Mouse (Mus musculus) heart, postnatal 0 days (tissue): Measurements from ENCODE around the gene Psmd9. TPM values are rescaled to one million over a fixed set of nuclear protein-coding genes. Genes with fewer than 3 reads are reported as not detected.

Experiments used
- ATAC-seq: fragments of 200-750 bp; cut with Nextera tagmentation; 2 replicates; pipeline ENCODE4 v1.8.0; 2017; ENCODE audit warnings: low read depth, moderate number of reproducible peaks, moderate library complexity; ENCODE audit not compliant: insufficient read depth
- DNase-seq: peaks from one replicate; pipeline ENCODE4 v3.0.0-alpha.2; 2016; ENCODE audit warnings: low spot score
- H3K27ac ChIP-seq: fragments of 300-500 bp; sonication (generic); 2 replicates; pipeline ENCODE4 v1.5.1; 2014; ENCODE audit warnings: low read depth, mild to moderate bottlenecking
- H3K27me3 ChIP-seq: fragments of 300-500 bp; sonication (generic); 2 replicates; pipeline ENCODE4 v1.6.1; 2014; ENCODE audit warnings: low read length, mixed read lengths; ENCODE audit not compliant: control insufficient read depth, insufficient read depth
- H3K36me3 ChIP-seq: fragments of 300-500 bp; sonication (generic); replicated peaks from 2 replicates; pipeline ENCODE4 v1.6.1; 2014; ENCODE audit warnings: low read length, mixed read lengths; ENCODE audit not compliant: control insufficient read depth, insufficient read depth
- H3K4me1 ChIP-seq: fragments of 300-500 bp; sonication (generic); 2 replicates; pipeline ENCODE4 v1.6.1; 2014; ENCODE audit warnings: antibody characterized with exemption; ENCODE audit not compliant: control insufficient read depth, insufficient read depth
- H3K4me2 ChIP-seq: fragments of 300-500 bp; sonication (generic); 2 replicates; pipeline ENCODE4 v1.6.1; 2014; ENCODE audit warnings: low read depth, mild to moderate bottlenecking, low read length, moderate library complexity
- H3K4me3 ChIP-seq: fragments of 300-500 bp; sonication (generic); 2 replicates; pipeline ENCODE4 v1.5.1; 2014; ENCODE audit warnings: low read depth, low read length
- H3K9ac ChIP-seq: fragments of 300-500 bp; sonication (generic); replicated peaks from 2 replicates; pipeline ENCODE4 v1.6.1; 2014; ENCODE audit warnings: low read depth, low read length, mixed read lengths
- H3K9me3 ChIP-seq: fragments of 300-500 bp; sonication (generic); replicated peaks from 2 replicates; pipeline ENCODE4 v1.6.1; 2016; ENCODE audit warnings: low read length; ENCODE audit not compliant: control insufficient read depth
- CTCF ChIP-seq: IDR thresholded peaks from 2 replicates; pipeline ENCODE4 v1.5.1; 2016; ENCODE audit warnings: antibody characterized with exemption, control low read depth, low read depth
- EP300 ChIP-seq: IDR thresholded peaks from 2 replicates; pipeline ENCODE4 v1.6.1; 2016; ENCODE audit warnings: antibody characterized with exemption, low read depth
- WGBS: fragments of 180-500 bp; shearing (Covaris S2); extraction: QIAGEN DNeasy Blood & Tissue Kit; methylation state at CpG from one replicate; pipeline ENCODE4 v1.1.7; 2014; 5-methylcytosine and 5-hydroxymethylcytosine counted together
- polyA plus RNA-seq: library from polyadenylated mRNA; unstranded; fragments of >200 nt; fragmentation: Nextera tagmentation; extraction: Ambion mirVana; gene quantifications from 2 replicates; pipeline ENCODE4 v1.2.1, GENCODE M21; 2015
- total RNA-seq: library from RNA; depleted of rRNA; stranded (reverse); fragments of >200 nt; gene quantifications from 2 replicates; pipeline ENCODE4 v1.2.3, GENCODE M21; 2014; ENCODE audit warnings: low replicate concordance

Psmd9 gene
- total and polyA plus RNA-seq, 2 experiments from 2014 or later: 11.2 to 54.9 TPM

GRCm38 (mm10) chr5:123138230-123138911, 30.8 kb upstream of the Psmd9 start:
- H3K27me3 ChIP-seq: no peaks in the 10 kb centered on the region
- H3K9ac ChIP-seq: peak overlapping the region; percentile 95
- H3K9me3 ChIP-seq: no peaks in the 10 kb centered on the region
- ATAC-seq: peak; percentile 7
- peak overlapping the region; percentile 100 for H3K27ac ChIP-seq
- TF ChIP-seq EP300 (no peak; the same call in 1 of the 2 replicates), CTCF (peak; percentile 15; the same call in 1 of the 2 replicates)
- no peaks in the 10 kb centered on the region for H3K36me3 ChIP-seq
- peak overlapping the region; percentile 92 for H3K4me3 ChIP-seq
- WGBS: 1% methylated on average over 40 of the region's 40 CpGs
- peak; percentile 88 for DNase-seq
- H3K4me1 ChIP-seq: peaks cover 44% of the 10 kb centered on the region
- peak overlapping the region; percentile 98 for H3K4me2 ChIP-seq

DNA sequence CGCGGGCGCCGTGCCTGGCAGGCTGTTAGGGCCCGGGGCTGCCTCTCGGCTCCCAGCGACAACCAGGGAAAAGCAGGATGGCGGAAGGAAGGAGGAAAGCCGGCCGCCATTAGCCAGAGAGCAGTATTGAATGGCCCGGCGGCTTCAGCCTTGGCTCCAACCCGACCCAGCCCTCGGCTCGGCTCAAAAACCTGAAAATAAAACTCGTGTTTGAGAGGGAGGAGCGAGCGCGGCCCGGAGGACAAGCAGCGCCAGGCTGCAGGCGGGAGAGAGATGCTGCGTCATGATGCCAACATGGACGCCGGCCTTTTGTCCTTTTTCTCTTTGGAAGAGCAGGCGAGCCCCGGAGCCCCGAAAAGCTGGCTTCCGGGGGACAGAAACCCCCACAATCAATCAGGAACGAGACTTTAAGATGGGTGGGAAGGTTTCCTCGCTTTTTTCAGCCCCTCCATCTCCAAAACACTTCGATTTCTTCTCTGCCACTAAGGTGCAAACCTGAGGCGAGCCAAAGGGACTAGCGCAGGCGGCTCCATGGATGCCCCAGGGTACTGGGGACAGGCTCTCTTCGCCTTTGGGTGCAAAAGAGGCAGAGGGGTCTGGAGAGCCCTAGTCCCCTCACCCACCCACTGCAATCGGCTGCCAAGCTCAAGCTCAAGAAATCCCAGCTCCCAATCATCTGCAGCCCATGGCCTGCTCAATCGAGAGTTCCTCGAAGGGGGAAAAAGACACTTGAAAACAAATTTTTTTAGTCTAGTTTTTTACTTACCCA, 30.1 kb upstream of the Psmd9 start:
- H3K4me3 ChIP-seq: peak overlapping the region; percentile 92
- peak overlapping the region; percentile 100 for H3K27ac ChIP-seq
- no peaks in the 10 kb centered on the region for H3K36me3 ChIP-seq
- H3K27me3 ChIP-seq: no peaks in the 10 kb centered on the region
- H3K9ac ChIP-seq: peak overlapping the region; percentile 95
- peaks cover 38% of the 10 kb centered on the region for H3K4me1 ChIP-seq
- DNase-seq: peak; percentile 85
- no peaks in the 10 kb centered on the region for H3K9me3 ChIP-seq
- WGBS: under 1% methylated on average over 39 of the region's 39 CpGs
- peak; percentile 4; the same call in 1 of the 2 replicates for ATAC-seq
- TF ChIP-seq EP300 (no peak), CTCF (no peak)
- peak overlapping the region; percentile 98 for H3K4me2 ChIP-seq

- Histone ChIP-seq H3K36me3 (no peaks in the 10 kb centered on the region), H3K27me3 (no peaks in the 10 kb centered on the region), H3K27ac (peak overlapping the region; percentile 100), H3K4me2 (peak overlapping the region; percentile 98), H3K4me3 (peak overlapping the region; percentile 92), H3K4me1 (peaks cover 38% of the 10 kb centered on the region), H3K9me3 (no peaks in the 10 kb centered on the region), H3K9ac (peak overlapping the region; percentile 95)
- TF ChIP-seq EP300 (0 out of 2 replicates have a peak, but pooled peaks have one; percentile 51), CTCF (no peak)
- WGBS: 4% methylated on average over 28 of the region's 28 CpGs
- no peak for DNase-seq
- ATAC-seq: no peak
Observed at GRCm38 (mm10) chr5:123139722-123140627, 29.2 kb upstream of the Psmd9 start.

GRCm38 (mm10) chr5:123140694-123141554, 28.3 kb upstream of the Psmd9 start:
- Histone ChIP-seq H3K9me3 (no peaks in the 10 kb centered on the region), H3K4me2 (peak overlapping the region; percentile 98), H3K4me1 (peaks cover 38% of the 10 kb centered on the region), H3K36me3 (0 out of 2 replicates have a peak, but pooled peaks cover 5% of the 10 kb centered on the region), H3K4me3 (peak overlapping the region; percentile 92), H3K27ac (peak overlapping the region; percentile 100), H3K9ac (peak overlapping the region; percentile 98), H3K27me3 (no peaks in the 10 kb centered on the region)
- TF ChIP-seq EP300 (no peak; the same call in 1 of the 2 replicates), CTCF (no peak)
- DNase-seq (peak; percentile 96), ATAC-seq (peak; percentile 21; the same call in 1 of the 2 replicates)
- under 1% methylated on average over 31 of the region's 31 CpGs for WGBS
